Mouse (Mus musculus) C2C12 (cell line): ENCODE measurements around the gene Ifnar2. TPM values are rescaled to one million over a fixed set of nuclear protein-coding genes. Genes with fewer than 3 reads are reported as not detected.
A peak's percentile ranks its signal among the peaks of the same experiment; 100 is the strongest.

Experiments used
- H3K27me3 ChIP-seq: one replicate; pipeline ENCODE4 v1.6.1; 2011; ENCODE audit not compliant: control insufficient read depth, insufficient read depth, insufficient read length
- H3K36me3 ChIP-seq: one replicate; pipeline ENCODE4 v1.6.1; 2011; ENCODE audit not compliant: control insufficient read depth, insufficient read depth
- H3K4me3 ChIP-seq: one replicate; pipeline ENCODE4 v1.5.1; 2011; ENCODE audit warnings: mild to moderate bottlenecking, control low read depth; ENCODE audit not compliant: poor library complexity, insufficient read depth, severe bottlenecking
- H3K79me2 ChIP-seq: one replicate; pipeline ENCODE4 v1.6.1; 2011; ENCODE audit not compliant: control insufficient read depth, insufficient read depth
- H3K79me3 ChIP-seq: one replicate; pipeline ENCODE4 v1.6.1; 2011; ENCODE audit warnings: low read depth, control low read depth
- H3ac ChIP-seq: one replicate; pipeline ENCODE3; 2011; ENCODE audit warnings: low read depth; ENCODE audit not compliant: control insufficient read depth, insufficient read length
- CEBPB ChIP-seq: IDR thresholded peaks from one replicate; pipeline ENCODE4 v1.6.1; 2011; ENCODE audit warnings: low read depth, mild to moderate bottlenecking, control low read depth, moderate library complexity
- CTCF ChIP-seq: IDR thresholded peaks from one replicate; pipeline ENCODE4 v1.5.1; 2011; ENCODE audit not compliant: control insufficient read depth, insufficient read depth, insufficient read length
- FOSL1 ChIP-seq: IDR thresholded peaks from one replicate; pipeline ENCODE4 v1.8.0; 2011; ENCODE audit warnings: mild to moderate bottlenecking, low read length; ENCODE audit not compliant: poor library complexity, insufficient read depth, severe bottlenecking
- MAX ChIP-seq: IDR thresholded peaks from one replicate; pipeline ENCODE4 v1.6.1; 2011; ENCODE audit warnings: mild to moderate bottlenecking, control low read depth
- MYOD1 ChIP-seq: IDR thresholded peaks from one replicate; pipeline ENCODE4 v1.6.1; 2011; ENCODE audit warnings: low read depth; ENCODE audit not compliant: control insufficient read depth, insufficient read length
- MYOG ChIP-seq: IDR thresholded peaks from one replicate; pipeline ENCODE4 v1.6.1; 2011; ENCODE audit not compliant: control insufficient read depth, insufficient read length; ENCODE audit errors: extremely low read depth
- USF1 ChIP-seq: IDR thresholded peaks from one replicate; pipeline ENCODE4 v1.6.1; 2011; ENCODE audit warnings: low read depth, mild to moderate bottlenecking, control low read depth, moderate library complexity
- polyA plus RNA-seq: library from polyadenylated mRNA; unstranded; fragments of >200 nt; fragmentation: generic; extraction: Trizol; gene quantifications from one replicate; pipeline ENCODE4 v1.2.1, GENCODE M21; 2012; ENCODE audit warnings: missing spikeins

Ifnar2 gene
- polyA plus RNA-seq, 1 experiment, result 22.3 TPM

DNA sequence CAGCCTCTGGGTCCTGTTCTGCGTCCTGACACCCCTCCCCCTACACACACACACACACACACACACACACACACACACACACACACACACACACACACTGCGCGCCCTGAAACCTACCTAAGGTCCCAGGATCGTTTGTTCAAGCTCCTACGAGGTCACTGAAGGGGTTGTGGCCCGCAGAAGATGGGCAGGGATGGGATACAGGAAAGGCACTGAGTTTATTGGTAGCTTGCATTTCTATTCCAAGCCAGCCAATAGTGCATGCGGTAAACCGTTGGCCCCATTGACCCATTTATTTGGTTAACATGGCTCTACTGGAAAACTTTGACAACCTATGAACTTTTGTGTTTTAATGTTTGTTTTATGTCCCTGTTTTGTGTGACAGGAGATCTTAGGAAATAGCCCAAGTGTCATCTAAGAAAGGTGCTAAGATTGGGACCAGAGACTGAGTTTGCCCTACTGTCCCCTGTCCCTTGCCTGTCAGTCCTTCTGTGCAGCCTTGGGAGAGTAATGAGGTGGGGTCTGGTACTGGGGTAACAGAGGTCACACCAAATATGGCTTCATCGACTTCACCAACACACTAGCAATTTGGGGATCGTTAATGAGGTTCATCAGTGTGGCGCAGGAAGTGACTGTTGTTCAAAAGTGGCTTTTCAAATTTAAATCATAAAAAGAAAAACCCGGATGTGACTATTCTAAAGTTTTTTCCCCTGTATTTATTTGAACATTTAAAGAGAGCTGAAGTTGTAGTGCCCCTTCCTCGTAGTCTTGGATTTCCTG lies 1.1 kb downstream of the Ifnar2 start:
- peaks cover 20% of the 10 kb centered on the region for H3K79me3 ChIP-seq
- TF ChIP-seq CTCF, result no peak
- no peak for TF ChIP-seq MYOD1
- no peak for TF ChIP-seq MYOG
- no peak for TF ChIP-seq USF1
- TF ChIP-seq FOSL1, result no peak
- TF ChIP-seq CEBPB, result no peak
- no peak for TF ChIP-seq MAX

DNA sequence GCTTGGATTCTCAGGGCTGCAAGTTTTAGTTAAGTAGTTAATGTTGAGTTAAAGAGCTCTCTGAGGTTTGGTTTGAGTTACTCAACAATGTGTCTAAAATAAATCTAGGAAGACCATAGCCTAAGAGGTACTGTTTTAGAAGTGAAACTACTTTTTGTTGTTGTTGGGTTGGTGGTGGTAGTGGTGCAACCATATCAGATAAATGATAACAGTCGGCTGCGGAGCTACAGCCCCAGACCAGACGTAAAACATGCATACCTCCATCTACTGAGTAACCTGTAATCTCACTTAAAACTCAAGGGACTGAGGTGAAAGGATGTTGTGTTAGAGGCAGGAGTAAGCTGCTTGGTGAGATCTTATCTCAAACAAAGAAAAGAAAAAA lies 1.7 kb downstream of the Ifnar2 start:
- Histone ChIP-seq H3K36me3 (no peaks in the 10 kb centered on the region), H3K4me3 (no peak overlapping the region), H3K79me3 (peaks cover 22% of the 10 kb centered on the region), H3K79me2 (peaks cover 33% of the 10 kb centered on the region), H3K27me3 (no peaks in the 10 kb centered on the region), H3ac (no peak overlapping the region)
- TF ChIP-seq USF1 (no peak), FOSL1 (no peak), CEBPB (no peak), MAX (no peak), CTCF (no peak), MYOG (no peak), MYOD1 (no peak)

More for the DNA sequence above, 1.1 kb downstream of the Ifnar2 start:
- H3K27me3 ChIP-seq, result no peaks in the 10 kb centered on the region
- H3K79me2 ChIP-seq, result peaks cover 33% of the 10 kb centered on the region
- peak overlapping the region; percentile 75 for H3K4me3 ChIP-seq
- H3ac ChIP-seq, result peak overlapping the region; percentile 75
- H3K36me3 ChIP-seq, result no peaks in the 10 kb centered on the region

DNA sequence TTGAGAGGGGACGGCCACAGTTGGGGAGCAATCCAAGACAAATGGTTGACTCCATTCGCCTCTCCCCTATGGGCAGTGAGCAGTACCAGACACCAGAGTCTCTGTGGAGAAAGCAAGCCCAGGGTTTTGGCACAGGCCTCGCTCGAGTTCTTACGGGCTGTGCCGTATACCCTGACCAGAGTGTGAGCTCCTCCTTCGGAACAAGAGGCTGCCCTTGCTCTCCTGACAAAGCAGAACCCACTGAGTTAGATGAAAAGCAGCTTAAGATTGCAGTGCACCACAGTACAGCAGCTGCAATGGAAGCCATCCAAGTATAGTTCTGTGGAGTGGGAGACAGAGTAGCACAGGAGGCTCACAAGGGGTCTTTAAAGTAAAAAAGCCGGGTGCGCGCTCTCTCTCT lies 4.1 kb downstream of the Ifnar2 start:
- H3K36me3 ChIP-seq, result no peaks in the 10 kb centered on the region
- no peaks in the 10 kb centered on the region for H3K27me3 ChIP-seq
- peaks cover 23% of the 10 kb centered on the region for H3K79me3 ChIP-seq
- TF ChIP-seq MYOG, result no peak
- TF ChIP-seq USF1, result no peak
- TF ChIP-seq FOSL1, result no peak
- no peak for TF ChIP-seq MYOD1
- no peak for TF ChIP-seq CTCF
- TF ChIP-seq MAX, result no peak
- TF ChIP-seq CEBPB, result no peak
- no peak overlapping the region for H3ac ChIP-seq
- no peak overlapping the region for H3K4me3 ChIP-seq
- H3K79me2 ChIP-seq, result peaks cover 33% of the 10 kb centered on the region

DNA sequence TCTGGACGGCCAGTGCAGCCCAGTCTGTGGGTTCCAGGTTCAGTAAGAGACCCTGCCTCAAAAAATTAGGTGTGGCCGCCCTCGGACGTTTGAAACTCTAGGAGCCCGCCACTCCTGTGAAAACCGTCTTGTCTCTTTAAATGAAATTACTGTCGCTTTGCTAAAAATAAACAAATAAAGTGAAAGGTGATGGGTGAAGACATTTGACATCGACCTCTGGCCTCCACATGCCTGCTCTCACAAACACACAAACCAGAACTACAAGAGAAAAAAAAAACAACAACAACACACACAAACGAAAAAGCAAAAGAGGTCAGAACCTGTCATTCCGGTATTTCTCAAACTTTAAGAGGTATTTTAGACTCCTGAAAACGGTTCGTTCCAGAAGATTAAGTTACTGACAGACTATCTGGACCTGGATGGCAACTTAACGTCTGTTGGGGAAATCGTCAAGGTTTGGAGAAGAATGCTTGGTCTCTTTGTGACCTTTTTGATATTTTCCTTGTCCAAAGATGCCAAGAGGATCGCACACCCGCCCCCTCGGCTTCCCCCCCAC lies 5.9 kb downstream of the Ifnar2 start:
- TF ChIP-seq CEBPB (no peak), MAX (no peak), MYOD1 (no peak), USF1 (no peak), MYOG (no peak), FOSL1 (no peak), CTCF (no peak)
- no peaks in the 10 kb centered on the region for H3K27me3 ChIP-seq

DNA sequence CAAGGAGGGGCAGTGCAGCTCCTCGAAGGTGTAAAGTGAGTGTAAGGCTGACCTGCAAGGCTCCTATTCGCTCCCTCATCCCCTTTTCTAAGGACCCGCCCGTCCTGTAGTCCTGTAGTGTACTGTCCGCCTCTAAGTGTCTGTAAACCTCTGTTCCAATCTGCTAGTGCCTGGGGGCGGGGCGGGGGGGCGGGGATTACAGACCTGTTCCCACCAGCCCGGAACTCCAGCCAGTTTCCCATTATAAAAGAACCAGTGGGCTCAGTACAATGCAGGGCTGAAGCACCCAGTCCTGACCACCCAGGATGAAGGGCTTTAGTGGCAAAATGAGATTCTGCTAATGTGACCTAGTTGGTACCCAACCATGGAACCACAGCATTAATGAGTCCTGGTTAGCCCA lies 6.4 kb downstream of the Ifnar2 start:
- H3K4me3 ChIP-seq, result no peak overlapping the region
- H3K79me3 ChIP-seq, result peaks cover 17% of the 10 kb centered on the region
- H3K27me3 ChIP-seq, result no peaks in the 10 kb centered on the region
- peaks cover 4% of the 10 kb centered on the region for H3K36me3 ChIP-seq
- H3ac ChIP-seq, result no peak overlapping the region
- TF ChIP-seq MYOD1, result no peak
- TF ChIP-seq FOSL1, result no peak
- TF ChIP-seq USF1, result no peak
- TF ChIP-seq CEBPB, result no peak
- TF ChIP-seq CTCF, result no peak
- no peak for TF ChIP-seq MYOG
- TF ChIP-seq MAX, result no peak
- H3K79me2 ChIP-seq, result peaks cover 21% of the 10 kb centered on the region

More for the DNA sequence above, 5.9 kb downstream of the Ifnar2 start:
- H3K4me3 ChIP-seq, result no peak overlapping the region
- H3K36me3 ChIP-seq, result no peaks in the 10 kb centered on the region
- peaks cover 21% of the 10 kb centered on the region for H3K79me3 ChIP-seq
- peaks cover 26% of the 10 kb centered on the region for H3K79me2 ChIP-seq
- no peak overlapping the region for H3ac ChIP-seq
